Mouse (Mus musculus) hindbrain, embryonic 10.5 days (tissue): ENCODE results near the gene Gm13271. TPM values are rescaled to one million over a fixed set of nuclear protein-coding genes. Genes with fewer than 3 reads are reported as not detected.
"Not testable (repeated sequence)": the region's sequence is repeated elsewhere in the genome, so short reads cannot be mapped to it uniquely, and the experiment has no call there.

Experiments used
- DNase-seq: peaks from one replicate; pipeline ENCODE4 v3.0.0-alpha.2; 2017; ENCODE audit warnings: low spot score
- H3K27ac ChIP-seq: fragments of 300-500 bp; sonication (generic); 2 replicates; pipeline ENCODE4 v1.5.1; 2016; ENCODE audit warnings: mild to moderate bottlenecking, moderate library complexity
- H3K27me3 ChIP-seq: fragments of 300-500 bp; sonication (generic); 2 replicates; pipeline ENCODE4 v1.6.1; 2016; ENCODE audit warnings: mild to moderate bottlenecking; ENCODE audit not compliant: poor library complexity, insufficient read depth, severe bottlenecking
- H3K36me3 ChIP-seq: fragments of 300-500 bp; sonication (generic); 2 replicates; pipeline ENCODE4 v1.6.1; 2016; ENCODE audit warnings: mild to moderate bottlenecking, moderate library complexity
- H3K4me1 ChIP-seq: fragments of 300-500 bp; sonication (generic); replicated peaks from 2 replicates; pipeline ENCODE4 v1.6.1; 2016; ENCODE audit warnings: mild to moderate bottlenecking
- H3K4me3 ChIP-seq: fragments of 300-500 bp; sonication (generic); 2 replicates; pipeline ENCODE4 v1.5.1; 2016; ENCODE audit warnings: mild to moderate bottlenecking, moderate library complexity
- H3K9me3 ChIP-seq: fragments of 300-500 bp; sonication (generic); 2 replicates; pipeline ENCODE4 v1.6.1; 2016; ENCODE audit warnings: mild to moderate bottlenecking, moderate library complexity
- WGBS: fragments of 180-500 bp; shearing (Covaris S2); methylation state at CpG from one replicate; pipeline ENCODE4 v1.1.7; 2016; 5-methylcytosine and 5-hydroxymethylcytosine counted together
- polyA plus RNA-seq: library from polyadenylated mRNA; unstranded; fragments of >200 nt; fragmentation: Nextera tagmentation; extraction: Ambion mirVana; gene quantifications from 2 replicates; pipeline ENCODE4 v1.2.1, GENCODE M21; 2016

Gm13271 gene
- not detected in 2 replicates for polyA plus RNA-seq

GRCm38 (mm10) chr4:88754818-88755340 lies at the start of gene Gm13271:
Gm13271 (plus strand) TSS chr4:88754868.
- not testable (repeated sequence) for H3K9me3 ChIP-seq, H3K36me3 ChIP-seq, H3K27me3 ChIP-seq, H3K4me1 ChIP-seq, DNase-seq, H3K4me3 ChIP-seq, H3K27ac ChIP-seq
- WGBS, result 75% methylated on average over 15 of the region's 15 CpGs

GRCm38 (mm10) chr4:88705924-88706323 lies 48.7 kb upstream of the Gm13271 start:
- Histone ChIP-seq H3K9me3 (no peaks in the 10 kb centered on the region), H3K4me3 (no peak overlapping the region), H3K27me3 (no peaks in the 10 kb centered on the region), H3K27ac (no peak overlapping the region), H3K4me1 (no peaks in the 10 kb centered on the region), H3K36me3 (no peaks in the 10 kb centered on the region)
- no peak for DNase-seq
- 44% methylated on average over 3 of the region's 3 CpGs for WGBS

- no peaks in the 10 kb centered on the region for H3K4me1 ChIP-seq
- H3K27me3 ChIP-seq, result no peaks in the 10 kb centered on the region
- no peak overlapping the region for H3K4me3 ChIP-seq
- H3K36me3 ChIP-seq, result no peaks in the 10 kb centered on the region
- no peak overlapping the region for H3K27ac ChIP-seq
- no peaks in the 10 kb centered on the region for H3K9me3 ChIP-seq
- DNase-seq, result no peak
- WGBS, result 92% methylated on average over 1 of the region's 1 CpGs
Measured at GRCm38 (mm10) chr4:88707128-88707826, 47.4 kb upstream of the Gm13271 start.

GRCm38 (mm10) chr4:88714281-88714680 lies 40.4 kb upstream of the Gm13271 start:
- peaks cover 14% of the 10 kb centered on the region for H3K4me1 ChIP-seq
- no peaks in the 10 kb centered on the region for H3K27me3 ChIP-seq
- no peak for DNase-seq
- H3K4me3 ChIP-seq, result no peak overlapping the region
- peaks cover 65% of the 10 kb centered on the region for H3K36me3 ChIP-seq
- H3K27ac ChIP-seq, result no peak overlapping the region
- H3K9me3 ChIP-seq, result no peaks in the 10 kb centered on the region
- 94% methylated on average over 1 of the region's 1 CpGs for WGBS

GRCm38 (mm10) chr4:88715059-88715458 lies 39.6 kb upstream of the Gm13271 start:
- Histone ChIP-seq H3K4me1 (peaks cover 22% of the 10 kb centered on the region), H3K4me3 (no peak overlapping the region), H3K9me3 (no peaks in the 10 kb centered on the region), H3K36me3 (peaks cover 73% of the 10 kb centered on the region), H3K27ac (no peak overlapping the region), H3K27me3 (no peaks in the 10 kb centered on the region)
- DNase-seq, result no peak

GRCm38 (mm10) chr4:88718715-88719114 lies 36.0 kb upstream of the Gm13271 start:
- Histone ChIP-seq H3K27me3 (no peaks in the 10 kb centered on the region), H3K4me1 (peaks cover 37% of the 10 kb centered on the region), H3K27ac (no peak overlapping the region), H3K4me3 (peak overlapping the region; percentile 95), H3K36me3 (peaks cover 73% of the 10 kb centered on the region), H3K9me3 (no peaks in the 10 kb centered on the region)
- 85% methylated on average over 1 of the region's 1 CpGs for WGBS
- DNase-seq, result no peak

- Histone ChIP-seq H3K27me3 (no peaks in the 10 kb centered on the region), H3K27ac (peak within 1 kb of the TSS; percentile 99), H3K9me3 (no peaks in the 10 kb centered on the region), H3K36me3 (peaks cover 40% of the 10 kb centered on the region), H3K4me1 (peaks cover 37% of the 10 kb centered on the region), H3K4me3 (peak within 1 kb of the TSS; percentile 95)
- under 1% methylated on average over 82 of the region's 82 CpGs for WGBS
- peak; percentile 96 for DNase-seq
Measured at GRCm38 (mm10) chr4:88721791-88722721, 32.6 kb upstream of the Gm13271 start, which contains the start of the genes Gm26566 and Klhl9. Gm26566 (plus strand) TSS chr4:88721805. Klhl9 (minus strand) TSS chr4:88722465.

GRCm38 (mm10) chr4:88723497-88724090 lies 31.1 kb upstream of the Gm13271 start:
- Histone ChIP-seq H3K4me3 (no peak overlapping the region), H3K4me1 (peaks cover 29% of the 10 kb centered on the region), H3K36me3 (peaks cover 25% of the 10 kb centered on the region), H3K27me3 (no peaks in the 10 kb centered on the region), H3K9me3 (no peaks in the 10 kb centered on the region), H3K27ac (no peak overlapping the region)
- DNase-seq, result no peak
- 65% methylated on average over 8 of the region's 8 CpGs for WGBS

- H3K27ac ChIP-seq, result no peak overlapping the region
- WGBS, result 85% methylated on average over 6 of the region's 6 CpGs
- H3K36me3 ChIP-seq, result no peaks in the 10 kb centered on the region
- no peaks in the 10 kb centered on the region for H3K27me3 ChIP-seq
- no peaks in the 10 kb centered on the region for H3K9me3 ChIP-seq
- H3K4me3 ChIP-seq, result no peak overlapping the region
- DNase-seq, result no peak
- H3K4me1 ChIP-seq, result no peaks in the 10 kb centered on the region
Measured at GRCm38 (mm10) chr4:88726727-88727126, 27.9 kb upstream of the Gm13271 start.

- 5% methylated on average over 1 of the region's 1 CpGs for WGBS
- Histone ChIP-seq H3K27ac (no peak overlapping the region), H3K4me3 (no peak overlapping the region), H3K4me1 (no peaks in the 10 kb centered on the region), H3K9me3 (no peaks in the 10 kb centered on the region), H3K36me3 (no peaks in the 10 kb centered on the region), H3K27me3 (no peaks in the 10 kb centered on the region)
- DNase-seq, result no peak
Measured at GRCm38 (mm10) chr4:88727324-88727723, 27.3 kb upstream of the Gm13271 start.

GRCm38 (mm10) chr4:88738480-88738879 lies 16.2 kb upstream of the Gm13271 start:
- Histone ChIP-seq H3K4me3 (no peak overlapping the region), H3K4me1 (no peaks in the 10 kb centered on the region), H3K9me3 (no peaks in the 10 kb centered on the region), H3K27me3 (no peaks in the 10 kb centered on the region), H3K36me3 (no peaks in the 10 kb centered on the region), H3K27ac (no peak overlapping the region)
- peak; percentile 83 for DNase-seq
- WGBS, result 7% methylated on average over 2 of the region's 2 CpGs

GRCm38 (mm10) chr4:88739036-88739435 lies 15.6 kb upstream of the Gm13271 start:
- Histone ChIP-seq H3K27ac (no peak overlapping the region), H3K9me3 (no peaks in the 10 kb centered on the region), H3K27me3 (no peaks in the 10 kb centered on the region), H3K36me3 (no peaks in the 10 kb centered on the region), H3K4me1 (no peaks in the 10 kb centered on the region), H3K4me3 (no peak overlapping the region)
- no peak for DNase-seq
- WGBS, result 93% methylated on average over 6 of the region's 6 CpGs
